Mouse (Mus musculus): Measurements from ENCODE around the gene Gm9964. TPM values are rescaled to one million over a fixed set of nuclear protein-coding genes. Genes with fewer than 3 reads are reported as not detected.

Gm9964 gene
- polyA plus RNA-seq, 1 experiment, result not detected

GRCm38 (mm10) chr11:79296167-79296566 is 539 bp downstream of the Gm9964 start:
- TF ChIP-seq CTCF (IDR thresholded peaks at IDR 0.05; ENCODE audit: borderline replicate concordance, extremely low read depth, insufficient read depth, insufficient read length) (peak; percentile 68; the same call in 1 of the 2 replicates), POLR2A (IDR thresholded peaks at IDR 0.05; ENCODE audit: borderline replicate concordance, extremely low read depth, insufficient read depth, insufficient read length, poor library complexity, severe bottlenecking) (no peak)
- DNase-seq (ENCODE audit: low read depth), result peak; percentile 66

- TF ChIP-seq CTCF (IDR thresholded peaks at IDR 0.05; ENCODE audit: borderline replicate concordance, extremely low read depth, insufficient read depth, insufficient read length) (no peak), POLR2A (IDR thresholded peaks at IDR 0.05; ENCODE audit: borderline replicate concordance, extremely low read depth, insufficient read depth, insufficient read length, poor library complexity, severe bottlenecking) (no peak)
- no peak for DNase-seq (ENCODE audit: low read depth)
These were observed 2.7 kb downstream of the Gm9964 start for GRCm38 (mm10) chr11:79293971-79294370.

GRCm38 (mm10) chr11:79293025-79293424 is 3.7 kb downstream of the Gm9964 start:
- no peak for TF ChIP-seq POLR2A (IDR thresholded peaks at IDR 0.05; ENCODE audit: borderline replicate concordance, extremely low read depth, insufficient read depth, insufficient read length, poor library complexity, severe bottlenecking)
- TF ChIP-seq CTCF (IDR thresholded peaks at IDR 0.05; ENCODE audit: borderline replicate concordance, extremely low read depth, insufficient read depth, insufficient read length), result no peak
- DNase-seq (ENCODE audit: low read depth), result no peak

- TF ChIP-seq POLR2A (IDR thresholded peaks at IDR 0.05; ENCODE audit: borderline replicate concordance, extremely low read depth, insufficient read depth, insufficient read length, poor library complexity, severe bottlenecking) (no peak), CTCF (IDR thresholded peaks at IDR 0.05; ENCODE audit: borderline replicate concordance, extremely low read depth, insufficient read depth, insufficient read length) (no peak)
These were observed 4.6 kb downstream of the Gm9964 start for GRCm38 (mm10) chr11:79292130-79292529.

GRCm38 (mm10) chr11:79291651-79292050 is 5.1 kb downstream of the Gm9964 start:
- TF ChIP-seq POLR2A (IDR thresholded peaks at IDR 0.05; ENCODE audit: borderline replicate concordance, extremely low read depth, insufficient read depth, insufficient read length, poor library complexity, severe bottlenecking) (no peak), CTCF (IDR thresholded peaks at IDR 0.05; ENCODE audit: borderline replicate concordance, extremely low read depth, insufficient read depth, insufficient read length) (no peak)
- DNase-seq (ENCODE audit: low read depth), result no peak

More at GRCm38 (mm10) chr11:79292130-79292529, 4.6 kb downstream of the Gm9964 start:
- DNase-seq (ENCODE audit: low read depth), result no peak

GRCm38 (mm10) chr11:79290473-79290872 is 6.2 kb downstream of the Gm9964 start:
- TF ChIP-seq CTCF (IDR thresholded peaks at IDR 0.05; ENCODE audit: borderline replicate concordance, extremely low read depth, insufficient read depth, insufficient read length) (peak; percentile 44; the same call in 1 of the 2 replicates), POLR2A (IDR thresholded peaks at IDR 0.05; ENCODE audit: borderline replicate concordance, extremely low read depth, insufficient read depth, insufficient read length, poor library complexity, severe bottlenecking) (no peak)

GRCm38 (mm10) chr11:79288913-79289640 is 7.6 kb downstream of the Gm9964 start:
- no peak for TF ChIP-seq POLR2A (IDR thresholded peaks at IDR 0.05; ENCODE audit: borderline replicate concordance, extremely low read depth, insufficient read depth, insufficient read length, poor library complexity, severe bottlenecking)
- no peak for DNase-seq (ENCODE audit: low read depth)

More at GRCm38 (mm10) chr11:79290473-79290872, 6.2 kb downstream of the Gm9964 start:
- DNase-seq (ENCODE audit: low read depth), result peak; percentile 33

GRCm38 (mm10) chr11:79288278-79288843 is 8.3 kb downstream of the Gm9964 start:
- no peak for DNase-seq (ENCODE audit: low read depth)
- TF ChIP-seq CTCF (IDR thresholded peaks at IDR 0.05; ENCODE audit: borderline replicate concordance, extremely low read depth, insufficient read depth, insufficient read length) (no peak), POLR2A (IDR thresholded peaks at IDR 0.05; ENCODE audit: borderline replicate concordance, extremely low read depth, insufficient read depth, insufficient read length, poor library complexity, severe bottlenecking) (no peak)

GRCm38 (mm10) chr11:79287447-79287846 is 9.3 kb downstream of the Gm9964 start:
- TF ChIP-seq CTCF (IDR thresholded peaks at IDR 0.05; ENCODE audit: borderline replicate concordance, extremely low read depth, insufficient read depth, insufficient read length), result no peak
- no peak for TF ChIP-seq POLR2A (IDR thresholded peaks at IDR 0.05; ENCODE audit: borderline replicate concordance, extremely low read depth, insufficient read depth, insufficient read length, poor library complexity, severe bottlenecking)
- DNase-seq (ENCODE audit: low read depth), result no peak

- TF ChIP-seq CTCF (IDR thresholded peaks at IDR 0.05; ENCODE audit: borderline replicate concordance, extremely low read depth, insufficient read depth, insufficient read length), result no peak
- TF ChIP-seq POLR2A (IDR thresholded peaks at IDR 0.05; ENCODE audit: borderline replicate concordance, extremely low read depth, insufficient read depth, insufficient read length, poor library complexity, severe bottlenecking), result no peak
- no peak for DNase-seq (ENCODE audit: low read depth)
These were observed 10.4 kb downstream of the Gm9964 start for GRCm38 (mm10) chr11:79286305-79286799.

- TF ChIP-seq POLR2A (IDR thresholded peaks at IDR 0.05; ENCODE audit: borderline replicate concordance, extremely low read depth, insufficient read depth, insufficient read length, poor library complexity, severe bottlenecking), result no peak
- no peak for TF ChIP-seq CTCF (IDR thresholded peaks at IDR 0.05; ENCODE audit: borderline replicate concordance, extremely low read depth, insufficient read depth, insufficient read length)
These were observed 13.2 kb downstream of the Gm9964 start for GRCm38 (mm10) chr11:79283350-79284030.

More at GRCm38 (mm10) chr11:79283350-79284030, 13.2 kb downstream of the Gm9964 start:
- DNase-seq (ENCODE audit: low read depth), result no peak

Measured in brain, embryonic 14.5 days (tissue).